Mouse (Mus musculus): ENCODE results near the gene Traip. TPM values are rescaled to one million over a fixed set of nuclear protein-coding genes. Genes with fewer than 3 reads are reported as not detected.

Traip gene
- polyA plus RNA-seq, 1 experiment = 21.2 TPM

- DNase-seq (ENCODE audit: extremely low spot score in 1 of 2, low spot score in 1 of 2) = no peak
These were observed 18.6 kb downstream of the Traip start for GRCm38 (mm10) chr9:107968531-107968930.

GRCm38 (mm10) chr9:107970311-107970710 is 20.4 kb downstream of the Traip start:
- no peak for DNase-seq (ENCODE audit: extremely low spot score in 1 of 2, low spot score in 1 of 2)

- DNase-seq (ENCODE audit: extremely low spot score in 1 of 2, low spot score in 1 of 2) = no peak
These were observed 22.0 kb downstream of the Traip start for GRCm38 (mm10) chr9:107971690-107972541.

GRCm38 (mm10) chr9:107974491-107975171 is 24.7 kb downstream of the Traip start:
- no peak for DNase-seq (ENCODE audit: extremely low spot score in 1 of 2, low spot score in 1 of 2)

- no peak for DNase-seq (ENCODE audit: extremely low spot score in 1 of 2, low spot score in 1 of 2)
These were observed 25.8 kb downstream of the Traip start, which contains the start of gene Uba7 for GRCm38 (mm10) chr9:107975399-107976386. Uba7 (plus strand) TSS chr9:107975505.

GRCm38 (mm10) chr9:107978815-107979214 is 28.9 kb downstream of the Traip start:
- no peak for DNase-seq (ENCODE audit: extremely low spot score in 1 of 2, low spot score in 1 of 2)

GRCm38 (mm10) chr9:107981684-107982605 is 32.0 kb downstream of the Traip start:
- DNase-seq (ENCODE audit: extremely low spot score in 1 of 2, low spot score in 1 of 2) = peak in 1 of 2 experiments; percentile 60

- peak in 1 of 2 experiments; percentile 33 for DNase-seq (ENCODE audit: extremely low spot score in 1 of 2, low spot score in 1 of 2)
These were observed 32.9 kb downstream of the Traip start, which contains the start of gene Gm20661 for GRCm38 (mm10) chr9:107982681-107983346. Gm20661 (plus strand) TSS chr9:107983058.

GRCm38 (mm10) chr9:107983421-107983890 is 33.5 kb downstream of the Traip start:
- no peak for DNase-seq (ENCODE audit: extremely low spot score in 1 of 2, low spot score in 1 of 2)

GRCm38 (mm10) chr9:107984052-107984753 is 34.3 kb downstream of the Traip start:
- no peak for DNase-seq (ENCODE audit: extremely low spot score in 1 of 2, low spot score in 1 of 2)

GRCm38 (mm10) chr9:107984754-107985055 is 34.8 kb downstream of the Traip start:
- no peak for DNase-seq (ENCODE audit: extremely low spot score in 1 of 2, low spot score in 1 of 2)

- DNase-seq (ENCODE audit: extremely low spot score in 1 of 2, low spot score in 1 of 2) = peak; percentile 49 to 82
These were observed 35.5 kb downstream of the Traip start, which contains the start of gene Inka1 for GRCm38 (mm10) chr9:107985131-107986119. Inka1 (minus strand) TSS chr9:107985879.

- peak in 1 of 2 experiments; percentile 82 for DNase-seq (ENCODE audit: extremely low spot score in 1 of 2, low spot score in 1 of 2)
These were observed 36.4 kb downstream of the Traip start for GRCm38 (mm10) chr9:107986376-107986775.

GRCm38 (mm10) chr9:107987950-107988349 is 38.0 kb downstream of the Traip start:
- DNase-seq (ENCODE audit: extremely low spot score in 1 of 2, low spot score in 1 of 2) = no peak

- no peak for DNase-seq (ENCODE audit: extremely low spot score in 1 of 2, low spot score in 1 of 2)
These were observed 42.3 kb downstream of the Traip start, which contains the start of gene Cdhr4 for GRCm38 (mm10) chr9:107992197-107992596. Cdhr4 (plus strand) TSS chr9:107992497.

- DNase-seq (ENCODE audit: extremely low spot score in 1 of 2, low spot score in 1 of 2) = no peak
These were observed 43.1 kb downstream of the Traip start for GRCm38 (mm10) chr9:107993013-107993412.

GRCm38 (mm10) chr9:107994464-107994863 is 44.5 kb downstream of the Traip start:
- no peak for DNase-seq (ENCODE audit: extremely low spot score in 1 of 2, low spot score in 1 of 2)

Measured in frontal cortex, adult 2 months (tissue).